Mouse (Mus musculus) olfactory bulb, adult 2 months (tissue): ENCODE data around the gene Spc24.

Experiments
- CTCF ChIP-seq: fragments of 200-500 bp; IDR thresholded peaks from 2 replicates; pipeline ENCODE4 v1.5.1; 2012; ENCODE audit warnings: low read depth, mild to moderate bottlenecking, low read length, moderate library complexity; ENCODE audit not compliant: insufficient read depth
- POLR2A ChIP-seq: fragments of 200-500 bp; IDR thresholded peaks from 2 replicates; pipeline ENCODE4 v1.6.1; 2012; ENCODE audit warnings: mild to moderate bottlenecking, low read depth, low read length, moderate library complexity; ENCODE audit not compliant: insufficient read depth

DNA sequence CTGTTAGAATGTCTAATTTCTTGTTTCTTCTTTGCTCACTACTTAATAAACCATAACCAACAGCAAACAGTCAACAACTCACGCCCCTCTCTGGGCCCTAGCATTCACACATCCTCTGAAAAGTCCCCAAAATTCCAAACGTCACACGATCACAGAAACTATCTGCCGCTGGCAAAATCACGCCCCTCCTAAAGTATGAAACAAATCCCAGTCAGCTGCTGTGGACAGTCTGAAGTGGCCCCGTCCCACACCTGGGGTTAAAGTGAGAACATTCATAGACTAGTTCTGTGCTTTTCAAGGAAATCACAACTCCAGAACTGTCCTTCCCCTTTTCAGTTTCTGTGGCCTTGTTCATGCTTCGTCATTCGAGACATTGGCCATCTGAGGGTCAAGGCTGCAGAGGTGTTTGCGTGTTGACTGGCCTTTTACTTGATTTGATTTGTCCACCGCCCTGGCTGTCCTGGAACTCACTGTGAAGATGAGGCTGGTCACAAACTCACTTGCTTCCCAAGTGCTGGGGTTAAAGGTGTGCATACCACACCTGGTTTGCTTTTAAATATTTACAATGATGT lies 31.8 kb downstream of the Spc24 start:
- no peak for TF ChIP-seq CTCF
- no peak for TF ChIP-seq POLR2A
